Mouse (Mus musculus) gastrocnemius, postnatal 10 days (tissue): ENCODE data around the gene Pagr1b. TPM values are rescaled to one million over a fixed set of nuclear protein-coding genes. Genes with fewer than 3 reads are reported as not detected.
A peak's percentile ranks its signal among the peaks of the same experiment; 100 is the strongest.

ENCODE experiments used
- DNase-seq: peaks from one replicate; pipeline ENCODE4 v3.0.0; 2021; ENCODE audit warnings: mixed read lengths
- total RNA-seq, 2 experiments: library from RNA; stranded (reverse); gene quantifications; 2 replicates each; pipeline ENCODE4 v1.2.3; 2021

Pagr1b gene
- total RNA-seq, 2 experiments from 2014 or later: 1.5 TPM; not detected in 1

DNA sequence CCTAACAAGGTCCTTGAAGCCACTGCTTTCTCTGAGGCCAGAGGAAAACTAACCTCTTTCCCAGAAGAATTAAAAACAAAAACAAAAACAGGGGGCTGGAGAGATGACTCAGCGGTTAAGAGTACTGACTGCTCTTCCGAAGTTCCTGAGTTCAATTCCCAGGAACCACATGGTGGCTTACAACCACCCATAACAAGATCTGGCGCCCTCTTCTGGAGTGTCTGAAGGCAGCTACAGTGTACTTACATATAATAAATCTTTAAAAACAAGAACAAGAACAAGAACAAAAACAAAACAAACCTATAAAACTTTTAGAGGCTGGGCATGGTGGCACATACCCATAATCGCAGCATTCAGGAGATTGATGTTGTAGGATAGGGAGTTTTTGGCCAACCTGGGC is 19.8 kb downstream of the Pagr1b start:
- no peak for DNase-seq

DNA sequence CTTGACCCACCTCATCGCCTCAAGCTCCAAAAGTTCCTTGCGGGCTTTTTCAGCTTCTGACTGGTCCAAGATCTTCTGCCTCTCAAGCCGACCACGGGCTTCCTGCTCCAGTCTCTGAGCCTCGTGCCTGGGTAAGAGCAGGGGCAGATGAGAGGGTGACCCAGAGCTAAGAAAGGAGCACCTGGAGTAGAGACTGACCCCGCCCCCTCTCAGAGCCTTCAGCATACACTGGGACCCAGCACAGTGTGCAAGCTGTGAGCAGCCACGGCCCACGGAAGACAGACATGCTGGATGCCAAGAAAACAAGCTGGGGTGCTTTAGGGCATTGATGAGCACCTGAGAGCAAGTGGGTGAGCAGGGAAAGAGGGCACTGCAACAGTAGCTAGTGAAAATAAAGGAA is 27.5 kb downstream of the Pagr1b start:
- no peak for DNase-seq

DNA sequence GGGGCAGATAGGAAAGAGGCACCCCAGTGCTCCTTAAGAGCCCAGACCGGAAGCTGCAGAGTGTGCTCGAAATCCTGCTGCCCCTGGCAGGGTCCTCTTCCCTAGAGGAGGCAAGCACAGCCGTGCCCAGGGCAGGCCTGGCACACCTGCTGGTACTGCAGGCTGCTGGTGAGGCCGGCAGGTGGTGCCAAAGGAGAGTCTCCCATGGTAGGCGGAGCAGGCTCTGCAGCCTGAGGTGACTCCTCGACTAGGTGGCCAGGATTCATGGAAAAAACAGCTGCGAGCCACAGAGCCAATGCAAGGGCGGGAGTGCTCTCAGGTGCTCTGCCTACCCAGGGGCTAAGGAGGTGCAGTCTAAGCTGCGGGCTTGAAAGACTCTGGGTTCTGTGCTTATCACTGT is 30.0 kb downstream of the Pagr1b start:
- DNase-seq: peak; percentile 48

DNA sequence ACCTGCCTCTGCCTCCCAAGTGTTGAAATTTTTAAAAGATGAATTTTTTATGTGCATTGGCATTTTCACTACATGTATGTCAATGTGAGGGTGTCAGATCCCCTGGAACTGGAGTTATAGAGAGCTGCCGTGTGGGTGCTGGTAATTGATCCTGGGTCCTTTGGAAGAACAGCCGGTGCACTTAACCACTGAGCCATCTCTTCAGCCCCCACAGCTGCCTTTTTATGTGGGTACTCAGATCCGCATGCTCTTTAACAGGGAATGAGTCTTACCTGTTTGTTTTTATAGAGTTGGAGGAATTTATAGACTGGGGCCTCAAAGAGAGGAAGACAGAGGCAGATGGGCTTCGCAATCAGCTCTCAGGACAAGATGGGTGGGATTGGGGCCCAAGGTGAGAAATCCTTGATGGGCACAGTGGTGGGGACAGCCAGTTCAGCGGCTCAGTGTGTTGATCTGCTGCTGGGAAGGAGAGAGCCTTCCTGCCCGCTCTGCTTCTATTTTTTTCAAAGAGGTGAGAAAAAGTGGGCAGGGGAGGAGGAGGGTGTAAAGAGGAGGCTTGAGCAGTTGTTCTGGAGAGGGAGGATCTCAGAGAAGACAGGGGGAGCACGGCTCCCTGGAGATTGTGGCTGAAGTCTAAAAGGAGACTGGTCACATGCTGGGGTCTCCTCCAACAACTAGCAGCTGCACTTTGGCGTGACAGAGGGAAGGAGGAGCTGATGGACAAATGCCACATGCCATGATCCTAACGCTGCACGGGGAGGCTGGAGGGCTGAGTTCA is 31.4 kb downstream of the Pagr1b start:
- DNase-seq: no peak

DNA sequence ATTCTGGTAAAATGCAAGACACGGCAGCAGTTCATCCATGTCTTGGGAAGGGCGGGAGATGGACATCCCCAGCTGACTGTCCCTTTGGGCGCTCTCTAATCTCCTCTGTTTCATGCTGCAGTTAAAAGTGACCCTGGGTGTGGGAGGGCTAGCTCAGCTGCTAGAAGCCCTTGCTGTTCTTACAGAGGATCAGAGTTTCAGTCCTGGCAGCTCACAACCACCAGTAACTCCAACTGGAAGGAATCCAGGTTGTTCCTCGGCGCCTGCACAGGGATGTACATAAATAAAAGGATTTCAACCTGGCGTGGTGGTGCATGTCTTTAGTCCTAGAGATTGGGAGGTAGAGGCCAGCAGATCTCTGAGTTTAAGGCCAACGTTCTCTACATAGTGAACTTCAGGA is 33.2 kb downstream of the Pagr1b start:
- DNase-seq: no peak

DNA sequence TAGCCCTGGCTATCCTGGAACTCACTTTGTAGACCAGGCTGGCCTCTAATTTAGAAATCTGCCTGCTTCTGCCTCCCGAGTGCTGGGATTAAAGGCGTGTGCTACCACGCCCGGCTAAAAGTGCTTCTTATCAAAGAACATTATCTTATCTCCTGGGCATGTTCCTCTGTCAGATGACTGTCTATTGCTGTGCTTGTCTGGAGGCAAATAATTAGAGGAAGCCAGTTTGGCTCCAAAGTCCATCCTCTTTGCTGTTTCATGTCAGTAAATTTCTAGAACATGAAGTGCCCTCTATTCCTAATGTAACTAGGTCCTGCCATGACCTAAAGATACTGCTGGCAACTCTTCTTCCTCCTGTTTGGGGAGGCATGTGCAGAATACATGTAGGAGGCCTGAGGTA is 34.2 kb downstream of the Pagr1b start:
- DNase-seq: no peak

DNA sequence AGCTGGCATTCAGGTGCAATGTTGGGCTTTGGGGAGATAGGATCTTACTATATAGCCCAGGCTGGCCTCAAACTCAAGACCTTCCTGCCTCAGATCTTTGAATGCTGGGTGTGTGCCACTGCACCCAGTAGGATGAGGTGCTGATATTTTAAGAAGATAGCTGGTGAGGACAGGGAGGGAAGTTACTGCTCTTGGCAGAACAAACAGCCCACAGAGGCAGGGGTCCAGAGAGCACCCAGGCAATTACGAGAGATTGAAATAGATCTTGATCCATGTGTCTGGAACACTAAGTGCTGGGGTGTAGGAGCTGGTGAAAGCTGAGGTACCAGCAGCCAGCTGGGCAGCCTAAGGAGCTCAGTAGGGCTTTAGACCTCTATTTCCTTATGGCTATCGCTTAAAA is 34.7 kb downstream of the Pagr1b start:
- no peak for DNase-seq

DNA sequence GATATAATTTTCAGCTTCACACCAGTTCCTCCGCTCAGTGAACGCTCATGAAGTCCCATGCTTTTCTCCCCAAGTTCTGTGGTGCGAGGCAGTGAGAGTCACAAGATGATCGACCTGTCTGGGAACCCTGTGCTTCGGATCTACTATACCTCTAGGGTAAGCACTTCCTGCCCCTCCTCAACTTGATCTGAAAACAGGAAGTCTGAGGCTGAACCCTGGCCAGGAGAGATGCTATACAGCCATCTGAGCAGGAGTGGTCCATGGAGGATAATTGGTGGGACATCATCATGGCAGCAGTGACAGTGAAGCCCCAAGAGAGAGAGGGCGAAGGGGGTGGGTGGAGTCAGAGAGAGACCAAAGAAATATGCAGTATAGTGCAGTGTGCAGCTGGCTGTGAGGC is 37.4 kb downstream of the Pagr1b start:
- DNase-seq: no peak

DNA sequence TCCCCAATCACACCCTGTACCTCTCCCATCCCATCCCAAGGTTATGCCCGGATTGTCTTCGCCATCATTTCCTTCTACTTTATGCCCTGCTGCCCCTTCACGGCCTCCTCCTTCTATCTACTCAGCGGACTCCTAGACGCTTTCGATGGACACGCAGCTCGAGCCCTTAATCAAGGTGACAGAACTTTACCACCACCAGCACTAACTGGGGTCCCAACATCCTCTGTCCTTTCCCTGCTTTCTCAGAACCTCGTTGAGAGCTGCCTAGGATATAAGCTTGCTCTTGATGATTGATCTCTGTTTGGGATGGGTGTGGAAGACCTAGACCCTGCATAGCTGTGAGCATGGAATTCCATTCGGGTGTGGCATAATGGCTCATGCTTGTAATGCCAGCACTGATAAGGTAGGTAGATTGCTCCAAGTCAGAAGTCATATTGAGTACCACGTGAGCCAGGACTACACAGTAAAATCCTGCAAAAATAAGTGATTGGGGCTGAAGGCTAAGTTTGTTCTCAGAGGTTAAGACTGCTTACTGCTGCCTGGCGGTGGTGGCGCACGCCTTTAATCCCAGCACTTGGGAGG is 39.3 kb downstream of the Pagr1b start:
- no peak for DNase-seq

DNA sequence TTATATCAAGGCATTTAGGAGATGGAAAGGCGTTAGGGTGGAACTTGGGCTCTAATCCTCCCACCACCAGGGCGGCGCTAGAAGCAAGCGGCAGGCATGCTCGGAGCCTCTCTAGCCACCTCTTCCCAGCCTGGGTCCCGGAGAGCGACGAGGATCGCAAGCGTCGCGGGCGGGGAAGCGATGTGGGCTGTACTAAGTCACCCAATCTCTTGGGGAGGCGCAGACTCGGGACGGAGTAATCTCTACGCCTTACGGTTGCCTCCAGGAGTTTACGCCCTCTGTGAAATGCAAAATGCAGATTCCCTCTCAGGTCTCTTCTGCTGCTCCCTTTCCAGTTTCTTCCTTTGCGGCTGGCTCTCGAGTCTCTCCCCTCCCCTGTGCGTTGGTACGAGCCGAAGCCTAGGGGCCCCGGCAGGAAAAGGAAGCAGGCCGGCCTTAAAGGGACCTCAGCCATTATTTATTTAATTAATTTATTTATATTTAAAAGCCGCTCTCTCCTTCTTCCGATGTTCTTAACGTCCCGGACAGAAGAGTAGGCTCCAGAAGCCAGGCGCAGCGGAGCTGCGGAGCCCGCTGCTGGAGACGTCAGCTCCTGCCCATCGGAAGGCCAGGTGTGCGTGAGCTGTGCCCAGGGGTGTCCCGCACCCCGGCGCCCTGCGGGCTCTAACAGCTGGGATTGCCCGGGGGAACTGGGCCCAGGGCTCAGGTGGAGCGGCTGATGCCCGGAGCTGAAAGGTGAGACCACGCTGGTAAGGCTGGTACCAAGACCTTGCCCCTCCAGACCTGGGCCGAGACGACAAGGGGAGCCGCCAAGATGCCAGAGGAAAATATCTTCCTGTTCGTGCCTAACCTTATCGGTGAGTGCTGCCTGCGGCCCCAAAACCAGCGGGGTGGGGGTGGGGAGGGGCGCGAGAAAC is 40.1 kb downstream of the Pagr1b start, which contains the start of gene Cdiptos:
Gene Cdiptos (minus strand): TSS at position 149 of the 917 bp plus-strand sequence.
- DNase-seq: peak; percentile 98

DNA sequence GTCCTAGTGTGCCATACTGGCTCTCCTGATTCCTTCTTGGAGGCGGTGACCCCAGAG is 40.6 kb downstream of the Pagr1b start, which contains the start of gene Cdipt:
Gene Cdipt (plus strand): TSS at position 22 of the 57 bp plus-strand sequence.
- no peak for DNase-seq

DNA sequence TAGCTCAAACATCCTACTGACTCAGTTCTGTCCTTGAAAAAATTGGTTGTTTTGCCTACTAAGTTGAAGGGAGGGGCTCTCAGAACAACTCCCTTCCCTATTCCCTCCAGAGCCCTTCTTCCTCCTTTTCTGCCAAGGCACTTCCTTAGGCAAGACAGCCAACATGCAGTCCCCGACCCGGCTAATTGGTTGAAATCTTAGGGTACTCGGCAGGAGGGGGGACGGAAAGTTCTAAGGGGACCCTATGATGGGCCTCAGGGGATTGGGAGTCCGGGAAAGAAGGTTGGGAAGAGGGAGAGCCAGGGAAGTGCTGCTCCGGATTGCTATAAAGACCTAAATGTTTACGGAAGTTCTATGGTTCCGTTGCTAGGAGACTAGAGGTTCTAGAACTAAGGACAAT is 40.8 kb downstream of the Pagr1b start:
- no peak for DNase-seq

DNA sequence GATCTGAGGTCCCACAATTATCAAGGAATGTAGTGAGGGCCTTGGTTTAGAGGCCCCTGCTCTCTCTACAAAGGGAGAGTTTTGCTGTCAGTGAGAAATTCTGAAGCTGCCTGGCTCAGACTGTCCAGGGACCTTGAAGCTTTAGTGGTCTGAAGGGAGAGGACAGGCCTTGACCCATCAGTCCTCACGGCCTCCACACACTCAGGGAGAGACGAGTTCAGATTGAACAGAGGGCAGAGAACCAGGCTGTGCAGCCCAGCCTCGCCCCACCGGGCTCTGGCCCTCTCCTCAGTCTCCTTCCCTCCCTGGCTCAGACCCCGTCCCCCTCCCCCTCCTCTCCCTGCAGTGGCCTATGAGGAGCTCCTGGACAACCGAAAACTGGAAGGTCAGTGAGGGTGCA is 48.9 kb downstream of the Pagr1b start:
- no peak for DNase-seq

DNA sequence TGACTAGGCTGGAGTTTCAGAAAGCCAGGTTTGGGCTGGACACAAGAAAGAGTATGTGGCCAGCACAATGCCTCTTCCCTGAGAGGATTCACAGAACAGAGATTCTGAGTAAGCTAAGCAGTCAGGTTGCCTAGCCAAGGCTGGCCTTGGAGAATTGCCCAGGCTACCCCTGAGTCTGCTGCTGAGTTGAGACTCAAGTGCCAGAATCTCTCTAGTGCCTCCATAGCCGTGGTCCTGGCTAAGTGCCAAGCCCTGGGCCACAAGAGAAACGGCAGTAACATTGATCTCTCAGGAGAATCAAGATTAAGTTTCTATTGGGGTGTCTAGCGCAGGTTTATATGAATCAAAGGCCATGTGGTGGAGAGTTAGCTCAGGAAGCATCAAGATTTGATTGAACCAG is 50.7 kb downstream of the Pagr1b start:
- no peak for DNase-seq

DNA sequence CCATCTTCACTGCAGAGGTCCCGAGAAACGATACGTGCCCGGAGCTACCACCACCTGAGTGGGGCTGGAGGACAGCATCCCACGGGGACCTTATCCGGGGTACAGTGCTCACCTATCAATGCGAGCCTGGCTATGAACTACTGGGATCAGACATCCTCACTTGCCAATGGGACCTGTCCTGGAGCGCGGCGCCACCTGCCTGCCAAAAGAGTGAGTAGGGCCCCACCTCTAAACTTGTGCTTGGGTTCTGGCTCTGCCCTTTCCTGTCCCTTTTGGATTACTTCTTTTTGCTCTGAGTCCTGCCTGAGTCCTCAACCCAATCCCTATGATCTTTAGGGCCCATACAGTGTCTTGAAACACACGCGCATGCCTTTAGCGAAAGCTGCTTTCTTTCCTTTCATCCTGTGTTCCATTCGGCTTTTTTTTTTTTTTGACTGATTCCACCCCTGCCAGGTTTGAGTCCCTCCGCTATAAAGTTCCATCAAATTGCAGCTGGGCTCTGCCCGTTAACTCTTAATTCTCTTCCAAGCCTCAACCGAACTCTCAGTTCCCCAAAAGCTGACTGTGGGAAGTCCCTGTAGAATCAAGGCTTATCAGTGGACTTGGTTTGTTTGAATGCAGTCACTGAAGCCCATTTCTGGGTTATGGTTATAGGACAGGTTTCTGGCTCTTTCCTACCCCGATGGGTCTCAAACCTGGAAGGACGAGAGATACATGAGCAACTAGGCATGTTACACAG is 52.6 kb downstream of the Pagr1b start:
- no peak for DNase-seq

DNA sequence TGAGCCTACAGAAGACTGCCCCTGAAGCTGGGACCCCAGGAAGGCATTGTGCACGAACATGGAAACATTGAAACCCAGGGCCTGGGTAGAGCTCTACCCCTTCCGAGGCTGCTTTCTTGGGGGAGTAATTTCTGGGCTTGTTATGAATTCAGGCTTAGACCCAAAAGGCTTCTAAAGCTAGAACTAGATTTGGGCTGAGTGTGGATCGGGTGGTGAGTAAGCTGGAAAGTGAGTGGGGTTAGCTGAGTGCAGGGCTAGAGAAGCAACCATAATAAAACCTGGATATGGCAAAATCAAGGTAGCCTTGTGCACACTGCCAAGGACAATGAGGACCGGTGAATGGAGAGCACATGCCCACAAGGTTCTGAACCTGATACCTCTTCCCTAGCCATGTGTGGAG is 54.3 kb downstream of the Pagr1b start:
- no peak for DNase-seq

DNA sequence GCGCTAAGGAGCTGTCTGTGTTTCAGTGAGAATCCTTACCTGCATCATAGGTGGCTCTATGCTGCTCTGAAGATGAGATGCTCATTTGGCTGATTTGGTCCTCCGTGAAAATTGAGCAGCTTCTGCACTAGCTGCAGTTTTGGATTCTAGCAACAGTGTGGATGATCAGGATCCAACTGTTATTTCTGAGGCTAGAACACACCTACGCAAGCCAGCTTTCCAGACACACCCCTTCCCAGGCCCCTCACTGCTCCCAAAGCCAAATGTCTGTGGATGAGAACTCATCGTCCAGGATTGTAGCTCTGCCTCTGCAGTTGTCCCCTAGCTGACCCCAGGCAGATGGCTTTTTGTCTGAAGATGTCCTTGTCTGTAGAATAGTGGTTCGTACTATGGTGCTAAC is 55.2 kb downstream of the Pagr1b start:
- no peak for DNase-seq

DNA sequence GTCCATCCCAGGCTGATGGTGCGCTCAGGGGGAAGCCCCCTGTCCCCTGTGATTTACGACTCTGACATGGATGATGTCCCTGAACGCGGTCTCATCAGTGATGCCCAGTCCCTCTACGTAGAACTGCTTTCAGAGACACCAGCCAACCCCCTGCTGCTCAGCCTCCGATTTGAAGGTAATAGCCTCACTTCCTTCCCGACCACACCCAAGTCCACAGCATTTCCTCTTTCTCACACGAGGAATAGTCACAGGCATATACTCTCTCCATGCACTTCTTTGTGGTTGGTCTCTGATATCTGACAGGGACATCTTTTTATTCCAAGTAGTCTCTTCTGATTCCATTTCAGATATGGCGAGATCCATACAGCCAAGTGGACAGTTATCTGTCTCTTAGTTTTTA is 56.5 kb downstream of the Pagr1b start:
- no peak for DNase-seq

DNA sequence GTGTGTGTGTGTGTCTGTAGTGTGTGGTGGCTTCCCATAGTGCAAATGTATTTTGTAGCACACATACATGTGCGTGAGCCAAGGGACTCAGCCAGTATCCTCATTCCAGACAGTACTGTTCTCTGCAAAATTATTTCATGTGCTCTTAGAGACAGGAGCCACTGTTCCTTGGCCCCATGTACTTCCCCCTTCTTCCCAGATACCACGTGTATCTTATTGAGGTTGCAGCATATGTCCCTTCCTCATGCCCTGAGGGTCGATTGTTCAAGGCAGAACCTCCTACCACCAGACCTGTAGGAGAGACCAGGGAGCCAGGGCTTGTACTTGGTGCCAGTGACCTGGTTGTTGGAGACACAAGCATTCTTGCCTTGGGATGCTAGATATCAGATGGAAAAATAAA is 61.2 kb downstream of the Pagr1b start:
- DNase-seq: no peak

DNA sequence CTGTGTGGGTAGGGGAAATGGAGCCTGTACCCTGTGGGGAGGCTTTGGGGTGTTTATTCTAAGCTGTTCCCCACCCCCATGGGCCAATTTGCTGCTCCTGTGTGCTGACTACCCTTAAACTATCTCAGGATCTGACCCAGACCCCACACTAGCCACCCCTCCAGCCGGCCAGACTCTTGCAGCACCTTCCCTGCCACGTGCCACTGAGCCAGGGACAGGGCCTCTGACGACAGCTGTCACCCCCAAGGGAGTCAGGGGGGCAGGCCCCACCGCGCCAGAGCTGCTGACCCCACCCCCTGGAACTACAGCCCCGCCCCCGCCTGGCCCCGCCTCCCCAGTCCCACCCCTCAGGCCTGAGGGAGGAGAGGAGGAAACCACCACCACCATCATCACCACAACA is 63.6 kb downstream of the Pagr1b start:
- DNase-seq: no peak

DNA sequence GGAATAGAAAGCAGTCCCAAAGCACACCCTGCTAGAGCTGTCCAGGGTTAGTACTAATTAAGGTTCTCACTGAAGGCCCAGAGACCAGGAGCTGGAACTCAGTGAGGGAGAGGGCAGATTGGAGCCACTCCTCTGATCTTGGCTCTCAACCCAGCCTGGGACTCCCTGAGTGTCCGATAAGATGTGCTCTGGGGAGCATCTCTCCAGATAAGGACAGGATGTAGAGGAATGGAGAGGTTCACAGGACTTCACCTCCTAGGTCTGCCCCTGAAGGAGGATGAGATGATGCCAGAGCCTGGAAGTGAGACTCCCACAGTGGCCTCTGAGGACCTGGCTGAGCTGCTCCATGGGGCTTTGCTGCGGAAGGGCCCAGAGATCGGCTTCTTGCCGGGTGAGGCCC is 64.5 kb downstream of the Pagr1b start:
- no peak for DNase-seq
